Mouse (Mus musculus) CH12.LX (cell line): ENCODE results near the gene Atp2b4.

Experiments
- CTCF ChIP-seq, 2 experiments: IDR thresholded peaks in 1 of 2; conservative IDR thresholded peaks in 1 of 2; 2 replicates each; pipeline ENCODE4 v1.5.1; 2011 to 2012; ENCODE audit warnings: low read depth in 2 of 2, low read length in 2 of 2, improper control_type of control experiment in 1 of 2, inconsistent platforms in 1 of 2, mild to moderate bottlenecking in 1 of 2, moderate library complexity in 1 of 2
- USF1 ChIP-seq: IDR thresholded peaks from 2 replicates; pipeline ENCODE4 v1.6.1; 2014; ENCODE audit warnings: low read depth, mild to moderate bottlenecking, inconsistent platforms, low read length, improper control_type of control experiment

DNA sequence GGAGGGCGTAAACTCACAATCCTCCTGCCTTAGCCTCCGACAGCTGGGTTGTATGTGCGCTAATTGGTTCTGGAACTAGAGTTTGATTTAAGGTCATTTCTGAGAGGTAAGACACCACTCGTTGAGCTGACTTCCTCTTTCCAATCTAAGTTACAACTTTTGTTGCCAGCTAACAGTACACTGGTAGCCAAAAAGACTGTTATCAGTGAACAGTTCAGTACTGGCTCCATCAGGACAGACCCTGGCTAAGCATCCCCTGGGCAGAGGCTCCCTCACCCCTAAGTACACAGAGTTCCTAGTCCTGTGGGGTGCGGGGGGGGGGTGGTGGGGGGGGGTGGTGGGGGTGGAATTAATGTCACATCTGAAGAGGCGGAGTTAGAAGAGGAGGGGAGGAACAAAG lies 89.9 kb downstream of the Atp2b4 start:
- no peak for TF ChIP-seq CTCF (conservative IDR thresholded peaks at IDR 0.05 in 1 of 2, IDR thresholded peaks at IDR 0.05 in 1 of 2; ENCODE audit: low read depth in 2 of 2, low read length in 2 of 2)
- TF ChIP-seq USF1 = no peak
